Mouse (Mus musculus) erythroblast, embryonic 14.5 days (primary cell): Measurements from ENCODE around the gene Gm20695.

Source experiments
- GATA1 ChIP-seq: IDR thresholded peaks from 2 replicates; pipeline ENCODE4 v1.6.1; 2012; ENCODE audit warnings: low read length, inconsistent platforms, mixed read lengths
- TAL1 ChIP-seq: IDR thresholded peaks from 3 replicates; pipeline ENCODE4 v1.6.1; 2012; ENCODE audit warnings: low read length, inconsistent platforms, mixed read lengths

- TF ChIP-seq TAL1 (no peak), GATA1 (no peak)
Observed at GRCm38 (mm10) chr16:3965534-3965933, 81.1 kb downstream of the Gm20695 start.
